Mouse (Mus musculus) CH12.LX (cell line): ENCODE data around the gene Morf4l1. TPM values are rescaled to one million over a fixed set of nuclear protein-coding genes. Genes with fewer than 3 reads are reported as not detected.

ENCODE experiments used
- DNase-seq: peaks from one replicate; pipeline ENCODE4 v3.0.0-alpha.2; 2013; ENCODE audit errors: extremely low read depth
- H3K27ac ChIP-seq: 2 replicates; pipeline ENCODE4 v1.5.1; 2012; ENCODE audit warnings: low read depth, mild to moderate bottlenecking, control low read depth, moderate library complexity; ENCODE audit not compliant: insufficient read depth
- H3K27me3 ChIP-seq: replicated peaks from 2 replicates; pipeline ENCODE3; 2012; ENCODE audit warnings: inconsistent platforms
- H3K36me3 ChIP-seq, 2 experiments: replicated peaks in 1 of 2; 2 replicates each; pipeline versions ENCODE3 to v1.6.1; 2012; ENCODE audit warnings: inconsistent platforms in 1 of 2, low read length in 1 of 2, mild to moderate bottlenecking in 1 of 2, mixed read lengths in 1 of 2, moderate library complexity in 1 of 2; ENCODE audit not compliant: control insufficient read depth in 1 of 2, insufficient read depth in 1 of 2
- H3K4me1 ChIP-seq, 2 experiments: 2 replicates each; pipeline ENCODE4 v1.6.1; 2012; ENCODE audit warnings: inconsistent platforms in 1 of 2, moderate library complexity in 1 of 2; ENCODE audit not compliant: insufficient read depth in 2 of 2, control insufficient read depth in 1 of 2
- H3K4me2 ChIP-seq: 2 replicates; pipeline ENCODE4 v1.6.1; 2012; ENCODE audit warnings: low read depth, mild to moderate bottlenecking, control low read depth; ENCODE audit not compliant: poor library complexity, insufficient read depth, severe bottlenecking
- H3K4me3 ChIP-seq, 3 experiments: fragments of 150-350 bp in 1 of 3; sonication (generic) in 1 of 3; replicated peaks in 1 of 3; 2 replicates each; pipeline versions ENCODE3 to v1.5.1; 2011 to 2012; ENCODE audit warnings: low read depth in 2 of 3, low read length in 2 of 3, mild to moderate bottlenecking in 2 of 3, moderate library complexity in 2 of 3, control low read depth in 1 of 3, improper control_type of control experiment in 1 of 3, inconsistent platforms in 1 of 3, mixed read lengths in 1 of 3; ENCODE audit not compliant: poor library complexity in 1 of 3
- H3K79me2 ChIP-seq: replicated peaks from 2 replicates; pipeline ENCODE4 v1.6.1; 2012; ENCODE audit warnings: mild to moderate bottlenecking, moderate library complexity; ENCODE audit not compliant: control insufficient read depth, poor library complexity, insufficient read depth, severe bottlenecking; ENCODE audit errors: extremely low read depth
- H3K9ac ChIP-seq: 2 replicates; pipeline ENCODE4 v1.6.1; 2012; ENCODE audit warnings: low read depth, mild to moderate bottlenecking, control low read depth, moderate library complexity; ENCODE audit not compliant: insufficient read depth
- H3K9me3 ChIP-seq: replicated peaks from 2 replicates; pipeline ENCODE3; 2012; ENCODE audit warnings: low read length, inconsistent platforms, mixed read lengths
- BHLHE40 ChIP-seq: IDR thresholded peaks from 2 replicates; pipeline ENCODE4 v1.6.1; 2011; ENCODE audit warnings: mild to moderate bottlenecking, low read depth, low read length, improper control_type of control experiment
- CHD2 ChIP-seq: IDR thresholded peaks from 2 replicates; pipeline ENCODE4 v1.6.1; 2011; ENCODE audit warnings: low read length, improper control_type of control experiment
- CTCF ChIP-seq, 2 experiments: IDR thresholded peaks in 1 of 2; conservative IDR thresholded peaks in 1 of 2; 2 replicates each; pipeline ENCODE4 v1.5.1; 2011 to 2012; ENCODE audit warnings: low read depth in 2 of 2, low read length in 2 of 2, improper control_type of control experiment in 1 of 2, inconsistent platforms in 1 of 2, mild to moderate bottlenecking in 1 of 2, moderate library complexity in 1 of 2
- E2F4 ChIP-seq: IDR thresholded peaks from 2 replicates; pipeline ENCODE4 v1.6.1; 2011; ENCODE audit warnings: low read depth, low read length, improper control_type of control experiment; ENCODE audit not compliant: insufficient replicate concordance
- EP300 ChIP-seq: IDR thresholded peaks from 2 replicates; pipeline ENCODE4 v1.6.1; 2011; ENCODE audit warnings: low read length, improper control_type of control experiment
- ETS1 ChIP-seq: conservative IDR thresholded peaks from 2 replicates; pipeline ENCODE4 v1.6.1; 2012; ENCODE audit warnings: low read depth, mild to moderate bottlenecking, inconsistent platforms, low read length, improper control_type of control experiment, moderate library complexity
- JUN ChIP-seq: IDR thresholded peaks from 2 replicates; pipeline ENCODE4 v1.6.1; 2011; ENCODE audit warnings: low read depth, mild to moderate bottlenecking, low read length, improper control_type of control experiment, moderate library complexity; ENCODE audit not compliant: insufficient read depth
- KAT2A ChIP-seq: IDR thresholded peaks from 2 replicates; pipeline ENCODE4 v1.6.1; 2012; ENCODE audit warnings: low read length, improper control_type of control experiment, inconsistent platforms; ENCODE audit not compliant: insufficient replicate concordance
- MAX ChIP-seq: IDR thresholded peaks from 2 replicates; pipeline ENCODE4 v1.6.1; 2011; ENCODE audit warnings: low read length, improper control_type of control experiment
- MAZ ChIP-seq: IDR thresholded peaks from 2 replicates; pipeline ENCODE4 v1.6.1; 2012; ENCODE audit warnings: low read depth, mild to moderate bottlenecking, inconsistent platforms, low read length, improper control_type of control experiment, moderate library complexity
- MXI1 ChIP-seq: IDR thresholded peaks from 2 replicates; pipeline ENCODE4 v1.6.1; 2011; ENCODE audit warnings: mild to moderate bottlenecking, low read depth, low read length, improper control_type of control experiment
- MYC ChIP-seq: IDR thresholded peaks from 2 replicates; pipeline ENCODE4 v1.6.1; 2011; ENCODE audit warnings: low read depth, mild to moderate bottlenecking, improper control_type of control experiment, low read length
- NELFE ChIP-seq: IDR thresholded peaks from 2 replicates; pipeline ENCODE4 v1.6.1; 2011; ENCODE audit warnings: low read depth, low read length, improper control_type of control experiment
- NRF1 ChIP-seq: IDR thresholded peaks from 2 replicates; pipeline ENCODE4 v1.6.1; 2014; ENCODE audit warnings: low read depth, mild to moderate bottlenecking, inconsistent platforms, low read length, improper control_type of control experiment, moderate library complexity
- PAX5 ChIP-seq: IDR thresholded peaks from 2 replicates; pipeline ENCODE4 v1.6.1; 2012; ENCODE audit warnings: low read length, inconsistent platforms, mixed read lengths
- POLR2A ChIP-seq: IDR thresholded peaks from 2 replicates; pipeline ENCODE4 v1.6.1; 2011; ENCODE audit warnings: low read depth, mild to moderate bottlenecking, improper control_type of control experiment, low read length
- RAD21 ChIP-seq: IDR thresholded peaks from 2 replicates; pipeline ENCODE4 v1.6.1; 2011; ENCODE audit warnings: low read depth, mild to moderate bottlenecking, low read length, improper control_type of control experiment, moderate library complexity
- SMC3 ChIP-seq: IDR thresholded peaks from 2 replicates; pipeline ENCODE4 v1.6.1; 2011; ENCODE audit warnings: low read depth, low read length, improper control_type of control experiment
- TBP ChIP-seq: conservative IDR thresholded peaks from 2 replicates; pipeline ENCODE4 v1.6.1; 2011; ENCODE audit warnings: low read depth, low read length, improper control_type of control experiment
- TCF12 ChIP-seq: IDR thresholded peaks from 2 replicates; pipeline ENCODE4 v1.6.1; 2014; ENCODE audit warnings: low read depth, mild to moderate bottlenecking, inconsistent platforms, low read length, improper control_type of control experiment
- UBTF ChIP-seq: IDR thresholded peaks from 2 replicates; pipeline ENCODE4 v1.6.1; 2012; ENCODE audit warnings: low read depth, mild to moderate bottlenecking, inconsistent platforms, low read length, improper control_type of control experiment, moderate library complexity
- USF2 ChIP-seq: conservative IDR thresholded peaks from 2 replicates; pipeline ENCODE4 v1.6.1; 2011; ENCODE audit warnings: low read depth, low read length, improper control_type of control experiment
- ZKSCAN1 ChIP-seq: IDR thresholded peaks from 2 replicates; pipeline ENCODE4 v1.6.1; 2012; ENCODE audit warnings: low read depth, inconsistent platforms, low read length, improper control_type of control experiment, borderline replicate concordance
- ZMIZ1 ChIP-seq: IDR thresholded peaks from 2 replicates; pipeline ENCODE4 v1.6.1; 2012; ENCODE audit warnings: low read depth, mild to moderate bottlenecking, inconsistent platforms, low read length, improper control_type of control experiment
- ZNF384 ChIP-seq: IDR thresholded peaks from 2 replicates; pipeline ENCODE4 v1.6.1; 2012; ENCODE audit warnings: low read depth, low read length, improper control_type of control experiment, inconsistent platforms
- dilution Hi-C: fragments of 300-500 bp; cut with MboI; formaldehyde crosslinking; loops from 2 replicates; pipeline ENCODE4 v1.14.3; 2020; ENCODE audit warnings: low sequenced_read_pairs; ENCODE audit not compliant: extremely low pct_unique_long_range_greater_than_20kb, extremely low pct_ligation_motif_present
- in situ Hi-C: fragments of 300-500 bp; cut with MboI; formaldehyde crosslinking; loops from 3 replicates; pipeline ENCODE4 v1.14.3; 2019; ENCODE audit warnings: low sequenced_read_pairs, low pct_ligation_motif_present, low pct_unique_long_range_greater_than_20kb, mixed read lengths
- polyA plus RNA-seq: library from polyadenylated mRNA; unstranded; fragments of >175 nt; gene quantifications from 2 replicates; pipeline ENCODE4 v1.2.1, GENCODE M21; 2012; ENCODE audit warnings: low read depth; ENCODE audit not compliant: insufficient read length
- total RNA-seq, 2 experiments: library from RNA; depleted of rRNA; stranded (reverse); fragments of 300-350 nt in 1 of 2; fragments of >200 nt in 1 of 2; gene quantifications; 2 replicates each; pipeline ENCODE4 v1.2.3; 2012 to 2014

Gene Morf4l1
- total and polyA plus RNA-seq, 3 experiments = 127 to 233 (median 225) TPM

- in situ Hi-C loops (no loop called here), dilution Hi-C loops (no loop called here)
- Histone ChIP-seq H3K9ac (no peak overlapping the region), H3K79me2 (no peaks in the 10 kb centered on the region), H3K36me3 (no peaks in the 10 kb centered on the region), H3K9me3 (no peaks in the 10 kb centered on the region), H3K27me3 (no peaks in the 10 kb centered on the region), H3K4me1 (peaks cover 2 to 5% of the 10 kb centered on the region in 2 experiments; a peak in 2 of 4 replicates), H3K4me2 (no peak overlapping the region), H3K4me3 (no peak overlapping the region), H3K27ac (no peak overlapping the region)
- TF ChIP-seq USF2 (no peak), MXI1 (no peak)
- DNase-seq = no peak
Measured at GRCm38 (mm10) chr9:90145788-90146187, 31.2 kb upstream of the Morf4l1 start.

DNA sequence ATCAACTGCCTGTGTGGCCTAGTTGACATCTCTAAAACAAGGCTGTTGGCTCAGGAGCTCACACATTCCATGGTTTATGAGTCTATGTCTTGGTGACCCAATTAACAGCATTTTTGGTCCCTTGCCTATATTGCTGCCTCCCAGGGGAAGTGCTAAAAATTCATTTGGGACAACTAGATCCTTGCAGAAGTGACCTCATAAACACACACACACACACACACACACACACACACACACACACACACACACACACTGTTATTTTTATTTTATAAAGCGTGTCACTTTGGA lies 22.0 kb upstream of the Morf4l1 start:
- TF ChIP-seq NRF1 (no peak), CTCF (conservative IDR thresholded peaks at IDR 0.05 in 1 of 2, IDR thresholded peaks at IDR 0.05 in 1 of 2; ENCODE audit: low read depth in 2 of 2, low read length in 2 of 2) (no peak), KAT2A (no peak), MAZ (no peak), NELFE (no peak), UBTF (no peak), BHLHE40 (no peak), USF2 (no peak), PAX5 (no peak), TBP (no peak), JUN (no peak), RAD21 (no peak)
- H3K4me1 ChIP-seq = no peaks in the 10 kb centered on the region
- no peak overlapping the region for H3K4me3 ChIP-seq
- H3K9ac ChIP-seq = no peak overlapping the region
- in situ Hi-C loops = no loop called here
- H3K9me3 ChIP-seq = peaks cover 6% of the 10 kb centered on the region
- dilution Hi-C loops = no loop called here
- no peak overlapping the region for H3K4me2 ChIP-seq
- no peak overlapping the region for H3K27ac ChIP-seq
- DNase-seq = no peak
- H3K27me3 ChIP-seq = no peaks in the 10 kb centered on the region
- H3K79me2 ChIP-seq = no peaks in the 10 kb centered on the region
- no peaks in the 10 kb centered on the region for H3K36me3 ChIP-seq

DNA sequence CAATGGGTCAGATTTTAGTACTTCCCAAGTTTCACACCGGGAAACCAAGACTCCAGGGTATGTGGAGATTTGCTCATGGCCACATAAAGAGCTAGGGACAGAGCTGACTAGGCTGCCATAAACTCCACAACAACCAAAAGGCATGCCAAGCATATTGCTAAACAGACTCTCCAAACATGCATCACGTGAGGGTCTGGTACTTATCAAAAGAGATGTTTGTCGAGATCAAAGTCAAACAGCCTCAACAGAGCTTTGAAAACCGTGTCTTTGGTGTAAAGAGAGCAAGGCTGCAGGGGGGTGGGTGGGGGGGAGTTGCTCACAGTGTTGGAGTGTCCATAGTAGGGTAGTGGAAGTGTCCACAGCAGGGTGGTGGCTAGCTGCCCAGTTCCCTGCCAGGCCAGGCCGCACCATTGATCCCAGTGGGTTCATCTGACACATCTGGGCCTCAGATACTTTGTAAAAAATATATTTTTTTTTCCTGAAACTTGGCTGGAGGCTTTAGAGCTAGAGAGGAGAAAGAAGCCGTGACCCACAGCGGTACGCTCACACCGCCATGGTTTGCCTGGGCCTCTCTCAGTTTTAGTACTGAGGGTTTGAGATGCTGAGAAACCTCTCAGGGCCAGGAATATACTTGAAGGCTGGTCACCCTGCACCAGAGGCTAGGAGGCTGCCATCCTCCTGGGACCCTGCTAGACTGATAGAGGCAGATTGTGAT lies 21.5 kb upstream of the Morf4l1 start:
- in situ Hi-C loops (no loop called here), dilution Hi-C loops (no loop called here)
- TF ChIP-seq MAX = no peak
- TF ChIP-seq MYC = no peak
- TF ChIP-seq TCF12 = no peak
- no peak for TF ChIP-seq ETS1
- no peak for TF ChIP-seq ZNF384
- no peak for TF ChIP-seq JUN
- no peak for TF ChIP-seq PAX5
- TF ChIP-seq KAT2A = no peak
- no peak for TF ChIP-seq E2F4
- TF ChIP-seq POLR2A = no peak
- no peak for TF ChIP-seq ZKSCAN1
- TF ChIP-seq CHD2 = no peak
- no peak for TF ChIP-seq USF2
- TF ChIP-seq TBP = no peak
- no peak for TF ChIP-seq MXI1
- TF ChIP-seq ZMIZ1 = no peak
- TF ChIP-seq SMC3 = no peak
- no peak for TF ChIP-seq EP300
- TF ChIP-seq RAD21 = no peak

More for the DNA sequence above, 21.5 kb upstream of the Morf4l1 start:
- Histone ChIP-seq H3K4me1 (no peaks in the 10 kb centered on the region), H3K9ac (no peak overlapping the region), H3K27me3 (no peaks in the 10 kb centered on the region), H3K79me2 (no peaks in the 10 kb centered on the region), H3K9me3 (peaks cover 6% of the 10 kb centered on the region), H3K36me3 (no peaks in the 10 kb centered on the region), H3K4me2 (no peak overlapping the region), H3K4me3 (no peak overlapping the region), H3K27ac (no peak overlapping the region)
- no peak for DNase-seq
